Mouse (Mus musculus): ENCODE data around the gene Cux2.
A peak's percentile ranks its signal among the peaks of the same experiment; 100 is the strongest.

Gene Cux2

GRCm38 (mm10) chr5:122050017-122050831, at the start of gene Cux2:
TSS of gene Cux2 (minus strand) at chr5:122050102.
- DNase-seq (ENCODE audit: low read depth in 1 of 2, low spot score in 2 of 2), result peak in 1 of 2 experiments; percentile 26

DNA sequence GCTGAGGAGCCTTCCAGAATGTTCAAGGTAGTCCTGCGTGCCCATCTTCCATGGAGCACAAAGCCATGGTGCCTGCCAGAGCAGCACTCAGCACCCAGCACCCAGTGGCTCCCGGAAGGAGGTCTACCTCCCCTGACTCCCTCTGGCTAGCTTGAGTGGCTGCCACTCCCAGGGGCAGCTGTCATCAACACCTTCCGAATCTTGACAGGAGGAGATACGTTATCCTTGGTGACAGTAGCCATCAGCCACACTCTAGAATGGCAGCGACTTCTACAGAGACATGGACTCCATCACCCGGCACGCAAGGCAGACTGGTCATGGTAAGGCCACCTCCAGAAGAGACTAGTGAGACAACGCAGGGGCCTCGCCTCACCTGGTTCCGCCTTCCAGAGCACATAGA, 44.5 kb upstream of the Cux2 start:
- no peak for DNase-seq (ENCODE audit: low read depth in 1 of 2, low spot score in 2 of 2)

GRCm38 (mm10) chr5:122093734-122094133, 43.8 kb upstream of the Cux2 start:
- no peak for DNase-seq (ENCODE audit: low read depth in 1 of 2, low spot score in 2 of 2)

DNA sequence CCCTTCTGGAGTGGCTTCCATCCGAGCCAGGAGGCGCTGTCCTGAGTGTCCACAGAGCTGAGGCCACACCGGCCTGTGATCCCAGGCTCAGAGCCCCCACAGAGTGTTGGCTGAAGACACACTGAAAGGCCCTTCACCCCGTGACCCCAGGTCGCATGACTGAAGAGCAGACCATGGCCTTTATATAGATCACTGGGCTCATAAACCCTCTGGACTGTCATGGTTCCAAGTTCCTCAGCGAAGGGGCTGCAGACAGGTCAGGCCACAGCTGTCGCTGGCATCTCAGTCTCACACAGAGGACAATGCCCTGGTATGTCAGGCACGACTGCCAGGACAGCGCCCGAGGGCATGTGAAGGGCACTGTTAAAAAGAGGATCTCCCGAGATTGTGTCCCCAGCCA, 42.9 kb upstream of the Cux2 start:
- no peak for DNase-seq (ENCODE audit: low read depth in 1 of 2, low spot score in 2 of 2)

GRCm38 (mm10) chr5:122091070-122091469, 41.2 kb upstream of the Cux2 start:
- no peak for DNase-seq (ENCODE audit: low read depth in 1 of 2, low spot score in 2 of 2)

DNA sequence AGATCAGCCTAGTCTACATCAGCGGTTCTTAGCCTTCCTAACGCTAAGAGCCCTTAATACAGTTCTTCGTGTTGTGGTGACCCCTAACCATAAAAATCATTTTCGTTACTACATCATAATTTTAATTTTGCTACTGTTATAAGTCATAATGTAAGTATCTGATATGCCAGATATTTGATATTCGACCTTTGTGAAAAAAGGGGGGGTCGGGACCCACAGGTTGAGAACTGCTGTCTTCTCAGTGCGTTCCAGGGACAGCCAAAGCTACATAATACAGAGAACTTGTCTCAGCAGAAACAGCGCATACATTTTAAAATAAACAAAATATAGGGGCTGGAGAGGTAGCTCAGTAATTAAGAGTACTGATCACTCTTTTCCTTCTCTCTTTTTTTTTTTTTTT, 39.8 kb upstream of the Cux2 start:
- no peak for DNase-seq (ENCODE audit: low read depth in 1 of 2, low spot score in 2 of 2)

- peak; percentile 45 to 70 for DNase-seq (ENCODE audit: low read depth in 1 of 2, low spot score in 2 of 2)
Observed at GRCm38 (mm10) chr5:122088917-122089316, 39.0 kb upstream of the Cux2 start.

GRCm38 (mm10) chr5:122086121-122086520, 36.2 kb upstream of the Cux2 start:
- DNase-seq (ENCODE audit: low read depth in 1 of 2, low spot score in 2 of 2), result no peak

- DNase-seq (ENCODE audit: low read depth in 1 of 2, low spot score in 2 of 2), result no peak
Observed at GRCm38 (mm10) chr5:122085291-122085690, 35.4 kb upstream of the Cux2 start.

DNA sequence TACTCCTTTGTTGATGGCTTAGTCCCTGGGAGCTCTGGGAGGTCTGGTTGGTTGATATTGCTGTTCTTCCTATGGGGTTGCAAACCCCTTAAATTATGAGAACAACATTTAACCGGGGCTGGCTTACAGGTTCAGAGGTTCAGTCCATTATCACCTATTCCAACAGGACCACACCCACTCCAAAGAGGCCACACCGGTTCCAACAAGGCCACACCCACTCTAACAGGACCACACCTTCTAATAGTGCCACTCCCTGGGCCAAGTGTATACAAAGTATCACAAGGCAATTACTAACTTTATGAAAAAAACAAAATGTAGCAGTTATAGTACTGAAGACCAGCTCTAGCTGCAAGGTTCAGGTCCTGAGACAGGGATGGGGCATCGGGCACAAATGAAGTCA, 34.6 kb upstream of the Cux2 start:
- DNase-seq (ENCODE audit: low read depth in 1 of 2, low spot score in 2 of 2), result no peak

- no peak for DNase-seq (ENCODE audit: low read depth in 1 of 2, low spot score in 2 of 2)
Observed at GRCm38 (mm10) chr5:122083282-122083681, 33.4 kb upstream of the Cux2 start.

- DNase-seq (ENCODE audit: low read depth in 1 of 2, low spot score in 2 of 2), result no peak
Observed at GRCm38 (mm10) chr5:122081471-122081870, 31.6 kb upstream of the Cux2 start.

DNA sequence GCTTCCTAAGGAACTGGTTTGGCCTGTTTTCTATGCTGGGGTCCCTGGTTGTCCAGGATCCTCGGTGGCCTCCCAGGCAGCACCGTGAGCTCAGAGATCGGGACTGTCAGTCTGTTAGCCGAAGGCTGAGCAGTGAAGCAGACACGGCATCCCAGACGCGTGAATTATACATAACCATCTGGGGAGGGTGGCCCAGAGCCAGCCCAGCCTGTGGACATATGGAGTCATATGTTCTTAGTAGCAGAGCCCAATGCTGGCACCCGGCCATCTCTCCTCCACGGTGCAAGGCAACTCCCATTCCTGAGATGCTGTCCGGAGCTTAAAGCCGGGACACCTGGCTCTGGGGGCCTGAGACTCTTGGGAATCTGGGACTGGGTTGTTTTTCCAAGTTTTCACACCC, 31.0 kb upstream of the Cux2 start:
- no peak for DNase-seq (ENCODE audit: low read depth in 1 of 2, low spot score in 2 of 2)

GRCm38 (mm10) chr5:122079796-122080195, 29.9 kb upstream of the Cux2 start:
- DNase-seq (ENCODE audit: low read depth in 1 of 2, low spot score in 2 of 2), result no peak

- DNase-seq (ENCODE audit: low read depth in 1 of 2, low spot score in 2 of 2), result no peak
Observed at GRCm38 (mm10) chr5:122077244-122077643, 27.3 kb upstream of the Cux2 start.

DNA sequence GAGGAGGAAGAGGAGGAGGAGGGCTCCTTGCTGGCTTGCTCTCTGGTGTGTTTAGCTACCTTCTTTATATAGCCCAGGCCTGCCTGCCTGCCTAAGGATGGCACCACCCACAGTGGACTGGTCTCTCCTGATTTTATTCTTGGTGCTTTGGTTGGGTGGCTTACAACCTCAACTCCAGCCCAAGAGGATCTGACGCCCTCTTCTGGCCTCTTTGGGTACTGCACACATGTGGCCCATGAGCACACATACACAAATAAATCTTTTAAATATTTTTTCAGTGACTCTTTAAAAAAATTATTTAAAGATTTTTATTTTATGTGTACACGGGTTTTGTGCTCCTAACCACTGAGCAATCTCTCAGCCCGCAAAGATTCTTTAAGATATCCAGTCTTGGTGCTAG, 25.8 kb upstream of the Cux2 start:
- DNase-seq (ENCODE audit: low read depth in 1 of 2, low spot score in 2 of 2), result no peak

DNA sequence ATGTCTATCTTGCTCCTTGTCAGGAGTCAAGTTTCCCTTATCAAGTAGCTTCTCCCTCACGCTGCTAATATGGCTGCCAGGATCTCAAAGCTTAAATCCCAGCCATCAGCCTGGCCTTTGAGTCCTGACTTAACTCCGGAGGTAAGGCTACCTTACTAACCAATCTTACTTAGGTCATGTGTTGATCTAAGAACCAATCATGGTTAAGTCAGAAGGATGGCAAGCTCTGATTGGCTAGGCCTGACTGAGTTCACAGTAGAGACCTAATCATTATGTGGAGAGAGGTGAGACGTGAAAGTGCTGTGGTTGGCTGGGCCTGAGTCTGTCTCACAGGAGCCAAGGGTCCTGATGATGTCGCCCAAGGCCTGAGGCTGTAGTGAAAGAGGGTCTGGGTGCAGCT, 22.1 kb upstream of the Cux2 start:
- no peak for DNase-seq (ENCODE audit: low read depth in 1 of 2, low spot score in 2 of 2)

DNA sequence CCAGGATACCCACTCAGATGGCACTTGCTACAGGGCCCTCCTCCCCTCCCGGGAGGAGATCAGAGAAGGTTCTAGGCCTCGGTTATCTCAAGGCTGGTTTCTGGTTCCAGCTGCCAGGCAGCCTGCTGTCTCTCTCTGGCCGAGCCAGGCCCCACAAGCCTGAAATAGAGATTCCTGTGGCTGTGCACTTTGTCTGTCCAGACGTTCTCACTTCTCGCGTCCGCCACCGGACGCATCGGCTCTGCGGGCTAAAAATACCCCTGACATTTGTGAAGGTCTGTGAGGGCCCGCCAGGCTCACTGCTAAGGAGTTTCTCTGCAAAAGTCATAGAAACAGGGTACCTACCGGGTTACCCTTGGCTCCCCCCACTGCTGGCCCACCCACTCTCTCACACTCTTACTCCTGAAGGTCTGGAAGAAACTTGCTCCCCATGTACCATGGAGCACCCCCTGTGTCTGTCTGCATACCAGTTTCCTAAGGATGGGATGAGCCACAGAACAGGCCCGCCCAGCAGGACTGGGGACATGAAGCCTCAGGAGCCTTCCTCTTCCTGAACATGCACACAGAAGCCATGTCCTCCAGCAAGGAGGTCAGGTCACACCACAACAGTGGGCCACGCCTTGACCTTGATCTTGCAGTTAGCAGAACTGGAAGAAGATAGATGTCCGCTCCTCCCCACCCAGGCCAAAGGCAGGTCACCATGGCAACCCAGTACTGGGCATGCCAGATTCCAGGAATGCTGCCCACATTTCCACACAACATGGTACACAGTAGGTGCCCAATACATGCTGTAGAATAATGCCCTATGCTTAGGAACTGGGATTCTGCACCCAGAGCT, 21.3 kb upstream of the Cux2 start:
- DNase-seq (ENCODE audit: low read depth in 1 of 2, low spot score in 2 of 2), result no peak

DNA sequence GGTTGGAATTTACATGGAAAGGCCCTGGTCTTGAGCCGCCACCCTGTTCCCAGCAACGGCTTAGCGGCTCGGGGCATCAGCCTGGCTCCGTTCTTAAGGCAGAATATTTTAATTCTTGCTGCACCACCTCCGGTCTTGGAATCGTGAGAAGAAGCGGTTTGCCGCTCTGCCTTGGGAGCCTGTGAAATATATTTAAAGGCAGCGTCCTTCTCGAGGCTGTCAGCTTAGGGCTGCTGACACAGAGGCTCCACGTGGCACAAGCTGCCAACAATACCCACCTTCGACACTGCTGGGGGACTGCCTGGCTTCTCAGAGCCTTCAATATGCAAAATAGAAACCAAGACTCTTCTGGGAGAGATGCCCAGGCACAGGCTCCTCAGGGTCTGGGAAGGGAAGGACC, 18.7 kb upstream of the Cux2 start:
- no peak for DNase-seq (ENCODE audit: low read depth in 1 of 2, low spot score in 2 of 2)

- DNase-seq (ENCODE audit: low read depth in 1 of 2, low spot score in 2 of 2), result no peak
Observed at GRCm38 (mm10) chr5:122063204-122063933, 13.5 kb upstream of the Cux2 start.

- no peak for DNase-seq (ENCODE audit: low read depth in 1 of 2, low spot score in 2 of 2)
Observed at GRCm38 (mm10) chr5:122062479-122062878, 12.6 kb upstream of the Cux2 start.
